Mouse (Mus musculus): ENCODE measurements around the gene Nthl1. TPM values are rescaled to one million over a fixed set of nuclear protein-coding genes. Genes with fewer than 3 reads are reported as not detected.

The Nthl1 gene
- polyA plus RNA-seq (2021; fragmentation: Nextera tagmentation): 6.2 and 6.5 TPM in 2 replicates
- long read RNA-seq, experiment 1, partial matches to known transcripts: 0 of 4 reads
- long read RNA-seq, experiment 1, other reads (novel, unspliced or antisense): 0 of 4 reads
- long read RNA-seq, experiment 2, partial matches to known transcripts: 0 of 4 reads
- long read RNA-seq, experiment 2, other reads (novel, unspliced or antisense): 1 of 4 reads

DNA sequence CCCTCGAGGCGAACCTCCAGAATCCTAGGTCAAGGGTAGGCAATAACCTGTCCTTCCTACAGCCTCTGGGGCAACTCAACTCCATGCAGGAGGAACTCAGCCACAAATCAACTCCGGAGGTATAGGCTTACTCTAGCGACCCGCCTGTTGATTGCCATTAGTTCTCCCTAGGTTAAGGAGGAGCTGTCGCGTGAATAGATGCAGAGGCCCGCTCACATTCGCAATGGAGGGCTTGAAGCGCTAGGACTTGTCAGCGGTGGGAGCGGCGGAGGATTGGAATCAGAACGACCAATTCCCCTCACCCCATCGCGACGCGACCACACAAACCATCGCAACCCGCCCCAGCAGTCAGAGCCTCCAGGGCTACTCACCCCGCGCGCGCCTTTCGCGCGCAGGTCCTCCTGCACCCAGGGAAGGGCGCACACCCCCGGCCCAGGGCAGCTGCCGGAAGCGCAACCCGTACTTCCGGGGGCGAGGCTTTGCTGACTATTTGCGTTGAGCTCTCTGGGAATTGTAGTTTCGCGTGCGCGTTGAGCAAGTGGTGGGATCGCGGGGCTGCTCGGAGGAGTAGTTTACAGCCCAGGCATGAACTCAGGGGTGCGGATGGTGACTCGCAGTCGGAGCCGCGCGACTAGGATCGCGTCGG is at the start of gene Nthl1, which contains the start of gene Tsc2:
Nthl1 (plus strand) TSS at position 514 of the 646 bp plus-strand sequence.
Tsc2 (minus strand) TSS at position 464 of the 646 bp plus-strand sequence.

DNA sequence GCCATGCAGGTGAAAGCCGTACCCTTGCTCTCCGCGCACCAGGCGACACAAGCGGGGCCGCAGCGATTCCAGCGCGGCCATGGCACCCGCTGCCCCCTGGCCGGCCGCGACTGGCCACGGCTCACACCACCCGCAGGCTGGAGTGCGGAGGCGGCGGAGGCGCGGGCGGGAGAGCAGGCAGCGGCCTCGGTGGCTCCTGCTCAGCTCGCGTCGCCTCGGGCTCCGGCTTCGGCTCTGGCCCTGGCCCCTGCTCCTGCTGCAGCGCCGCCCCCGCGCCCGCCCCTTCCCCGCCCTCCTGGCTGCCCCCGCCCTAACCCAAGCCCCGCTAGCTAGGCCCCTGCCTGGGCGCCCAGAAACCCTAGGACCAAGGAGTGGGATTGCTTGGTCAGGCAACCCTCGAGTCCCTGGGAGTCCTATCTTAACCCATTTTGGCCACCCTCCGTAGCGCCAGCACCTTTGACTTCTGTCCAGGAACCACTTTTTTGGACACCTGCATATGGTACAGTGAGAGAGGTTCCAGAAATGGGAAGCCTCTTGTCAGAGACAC is 17.7 kb downstream of the Nthl1 start, which contains the start of gene Slc9a3r2:
Slc9a3r2 (minus strand) TSS at position 258 of the 547 bp plus-strand sequence.

GRCm38 (mm10) chr17:24658017-24658758 is 25.7 kb downstream of the Nthl1 start, which contains the start of gene Npw:
TSS of gene Npw (minus strand) at chr17:24658457.

GRCm38 (mm10) chr17:24669545-24670245 is 37.2 kb downstream of the Nthl1 start, which contains the start of gene Zfp598:
TSS of gene Zfp598 (plus strand) at chr17:24669687.

Small RNA genes lying within 50 kb of the gene (microRNA-seq; reads per million reads assigned to microRNA genes)
- 10.7 reads per million, percentile 33 among the genes with 10 or more reads in this experiment for gene Gm24589

Other genes starting within 250 kb of the Nthl1 start
- gene Rnps1, start 218.1 kb upstream of the Nthl1 start, polyA plus RNA-seq (2021; fragmentation: Nextera tagmentation): 101 and 105 TPM in 2 replicates
- 89.4 and 98.3 TPM in 2 replicates for gene Eci1, start 206.0 kb upstream of the Nthl1 start, polyA plus RNA-seq (2021; fragmentation: Nextera tagmentation)
- gene Dnase1l2, start 189.6 kb upstream of the Nthl1 start, polyA plus RNA-seq (2021; fragmentation: Nextera tagmentation): 0.18 and 0.29 TPM in 2 replicates
- 12.4 and 12.9 TPM in 2 replicates for gene E4f1, start 162.4 kb upstream of the Nthl1 start, polyA plus RNA-seq (2021; fragmentation: Nextera tagmentation)
- gene Pgp, start 162.3 kb upstream of the Nthl1 start, polyA plus RNA-seq (2021; fragmentation: Nextera tagmentation): 93.6 and 97.8 TPM in 2 replicates
- gene Bricd5, start 158.8 kb upstream of the Nthl1 start, polyA plus RNA-seq (2021; fragmentation: Nextera tagmentation): 1.6 and 1.7 TPM in 2 replicates
- 15.9 and 16.3 TPM in 2 replicates for gene Mlst8, start 153.6 kb upstream of the Nthl1 start, polyA plus RNA-seq (2021; fragmentation: Nextera tagmentation)
- gene Caskin1, start 144.1 kb upstream of the Nthl1 start, polyA plus RNA-seq (2021; fragmentation: Nextera tagmentation): 10.2 and 11.0 TPM in 2 replicates
- 17.9 and 20.8 TPM in 2 replicates for gene Traf7, start 104.7 kb upstream of the Nthl1 start, polyA plus RNA-seq (2021; fragmentation: Nextera tagmentation)
- 52.7 and 57.7 TPM in 2 replicates for gene Rab26, start 98.5 kb upstream of the Nthl1 start, polyA plus RNA-seq (2021; fragmentation: Nextera tagmentation)
- 8.1 and 9.0 TPM in 2 replicates for gene Pkd1, start 82.8 kb upstream of the Nthl1 start, polyA plus RNA-seq (2021; fragmentation: Nextera tagmentation)
- gene Tsc2, start 50 bp upstream of the Nthl1 start, polyA plus RNA-seq (2021; fragmentation: Nextera tagmentation): 85.0 and 101 TPM in 2 replicates
- gene Slc9a3r2, start 17.6 kb downstream of the Nthl1 start, polyA plus RNA-seq (2021; fragmentation: Nextera tagmentation): 41.7 and 49.7 TPM in 2 replicates
- gene Npw, start 25.8 kb downstream of the Nthl1 start, polyA plus RNA-seq (2021; fragmentation: Nextera tagmentation): 1.2 TPM in 2 replicates
- 0.99 and 1.2 TPM in 2 replicates for gene Zfp598, start 37.0 kb downstream of the Nthl1 start, polyA plus RNA-seq (2021; fragmentation: Nextera tagmentation)
- gene Syngr3, start 57.3 kb downstream of the Nthl1 start, polyA plus RNA-seq (2021; fragmentation: Nextera tagmentation): 304 and 365 TPM in 2 replicates
- 30.7 and 34.3 TPM in 2 replicates for gene Gfer, start 63.5 kb downstream of the Nthl1 start, polyA plus RNA-seq (2021; fragmentation: Nextera tagmentation)
- gene Noxo1, start 63.6 kb downstream of the Nthl1 start, polyA plus RNA-seq (2021; fragmentation: Nextera tagmentation): 0.87 and 0.93 TPM in 2 replicates
- gene Tbl3, start 75.0 kb downstream of the Nthl1 start, polyA plus RNA-seq (2021; fragmentation: Nextera tagmentation): 23.2 and 24.5 TPM in 2 replicates
- gene Rnf151, start 85.4 kb downstream of the Nthl1 start, polyA plus RNA-seq (2021; fragmentation: Nextera tagmentation): not detected in 2 replicates
- gene Rps2, start 85.4 kb downstream of the Nthl1 start, polyA plus RNA-seq (2021; fragmentation: Nextera tagmentation): 1,412 and 1,765 TPM in 2 replicates
- gene Ndufb10, start 91.8 kb downstream of the Nthl1 start, polyA plus RNA-seq (2021; fragmentation: Nextera tagmentation): 1,096 and 1,134 TPM in 2 replicates
- 0.50 TPM in 1 of 2 replicates, not detected in the other for gene Rpl3l, start 95.1 kb downstream of the Nthl1 start, polyA plus RNA-seq (2021; fragmentation: Nextera tagmentation)
- 9.1 and 9.3 TPM in 2 replicates for gene Msrb1, start 104.0 kb downstream of the Nthl1 start, polyA plus RNA-seq (2021; fragmentation: Nextera tagmentation)
- gene Hs3st6, start 120.3 kb downstream of the Nthl1 start, polyA plus RNA-seq (2021; fragmentation: Nextera tagmentation): 0.54 and 0.67 TPM in 2 replicates
- gene Meiob, start 171.6 kb downstream of the Nthl1 start, polyA plus RNA-seq (2021; fragmentation: Nextera tagmentation): not detected in 2 replicates
- gene Hagh, start 207.5 kb downstream of the Nthl1 start, polyA plus RNA-seq (2021; fragmentation: Nextera tagmentation): 305 and 325 TPM in 2 replicates
- gene Fahd1, start 217.7 kb downstream of the Nthl1 start, polyA plus RNA-seq (2021; fragmentation: Nextera tagmentation): 25.1 and 25.5 TPM in 2 replicates
- 0.20 TPM in 1 of 2 replicates, not detected in the other for gene Igfals, start 233.3 kb downstream of the Nthl1 start, polyA plus RNA-seq (2021; fragmentation: Nextera tagmentation)

Measured in layer of hippocampus, adult 6 months (tissue).